Comparison of ENCODE assay signal across 24 mouse cellular contexts in the genomic region with DNA sequence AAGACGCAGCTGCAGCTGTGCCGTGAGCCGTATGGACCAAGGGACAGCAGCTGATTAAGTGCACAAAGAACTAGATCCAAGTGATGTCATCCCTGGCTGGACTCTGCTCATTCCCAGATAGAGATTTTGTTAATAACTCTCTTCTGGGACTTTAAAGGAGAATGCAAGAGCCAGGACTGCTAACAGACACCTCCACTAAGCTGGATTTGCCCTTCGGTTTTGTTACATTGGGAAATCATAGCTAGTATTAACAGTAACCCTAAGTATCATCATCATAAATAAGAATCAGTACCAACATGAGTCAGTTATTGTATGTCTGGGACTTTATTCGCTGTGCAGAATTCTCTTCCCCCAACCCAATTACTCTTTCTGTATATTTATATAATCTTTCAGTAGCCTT. TPM values are rescaled to one million over a fixed set of nuclear protein-coding genes. Genes with fewer than 3 reads are reported as not detected.
"Had no signal": no experiment of that assay in that cellular context is flagged by ENCODE, and none has a peak within 500 bp of the region (broad histone marks: within the 10 kb centered on the region; RNA-seq: fewer than 3 reads in every experiment).

A gene (minus strand): TSS at position 101 of the 400 bp plus-strand sequence.

- H3K4me2 ChIP-seq: lung, embryonic 14.5 days; midbrain, embryonic 12.5 days; neural tube, embryonic 13.5 days; neural tube, embryonic 15.5 days; stomach, embryonic 15.5 days had no signal

- H3K4me1 ChIP-seq: midbrain, embryonic 10.5 days; midbrain, embryonic 12.5 days; neural tube, embryonic 13.5 days; neural tube, embryonic 15.5 days; stomach, embryonic 15.5 days had no signal

- H3K9me3 ChIP-seq: midbrain, embryonic 10.5 days; midbrain, embryonic 12.5 days; neural tube, embryonic 13.5 days; neural tube, embryonic 15.5 days; stomach, embryonic 15.5 days had no signal

- DNase-seq: lung, embryonic 14.5 days; lung, postnatal 10 days; lung, postnatal 4 days; midbrain, embryonic 14.5 days; retina, postnatal 1 day; right cerebral cortex, adult 18-20 months; right cerebral cortex, postnatal 25 days; right cerebral cortex, postnatal 4 days; thymus, adult 2 months; thymus, postnatal 25 days; thymus, postnatal 4 days had no signal

- H3K4me3 ChIP-seq: midbrain, embryonic 10.5 days; midbrain, embryonic 12.5 days; myocyte; neural tube, embryonic 13.5 days; neural tube, embryonic 15.5 days; stomach, embryonic 15.5 days had no signal

- H3K36me3 ChIP-seq: midbrain, embryonic 10.5 days; midbrain, embryonic 12.5 days; neural tube, embryonic 13.5 days; neural tube, embryonic 15.5 days; stomach, embryonic 15.5 days had no signal

- H3K9ac ChIP-seq: lung, embryonic 14.5 days; midbrain, embryonic 12.5 days; neural tube, embryonic 13.5 days; neural tube, embryonic 15.5 days; stomach, embryonic 15.5 days had no signal

- H3K27ac ChIP-seq: midbrain, embryonic 10.5 days; midbrain, embryonic 12.5 days; neural tube, embryonic 13.5 days; neural tube, embryonic 15.5 days; stomach, embryonic 15.5 days; stomach, postnatal 0 days had no signal

- H3K27me3 ChIP-seq: midbrain, embryonic 12.5 days; neural tube, embryonic 13.5 days; neural tube, embryonic 15.5 days; stomach, embryonic 15.5 days had no signal

- ATAC-seq: midbrain, embryonic 16.5 days had no signal

RNA-seq across cellular contexts. Expression of the gene that starts here (rescaled TPM):
- total RNA-seq: megakaryocyte, adult 5-6 weeks; megakaryocyte-erythroid progenitor cell, adult 5-6 weeks had no signal
- polyA plus RNA-seq: lung, embryonic 14.5 days; lung, embryonic 16.5 days; midbrain, embryonic 10.5 days; midbrain, embryonic 12.5 days; midbrain, embryonic 14.5 days; midbrain, embryonic 16.5 days; myocyte; neural tube, embryonic 11.5 days; neural tube, embryonic 13.5 days; stomach, embryonic 15.5 days; stomach, postnatal 0 days; urinary bladder, adult 2 months had no signal
